Mouse (Mus musculus) induced T-regulatory cell, adult 2 months (primary cell): ENCODE results near the gene Ccdc162.

ENCODE experiments used
- DNase-seq: peaks from one replicate; pipeline ENCODE4 v3.0.0-alpha.2; 2012; ENCODE audit warnings: low read depth

Gene Ccdc162

DNA sequence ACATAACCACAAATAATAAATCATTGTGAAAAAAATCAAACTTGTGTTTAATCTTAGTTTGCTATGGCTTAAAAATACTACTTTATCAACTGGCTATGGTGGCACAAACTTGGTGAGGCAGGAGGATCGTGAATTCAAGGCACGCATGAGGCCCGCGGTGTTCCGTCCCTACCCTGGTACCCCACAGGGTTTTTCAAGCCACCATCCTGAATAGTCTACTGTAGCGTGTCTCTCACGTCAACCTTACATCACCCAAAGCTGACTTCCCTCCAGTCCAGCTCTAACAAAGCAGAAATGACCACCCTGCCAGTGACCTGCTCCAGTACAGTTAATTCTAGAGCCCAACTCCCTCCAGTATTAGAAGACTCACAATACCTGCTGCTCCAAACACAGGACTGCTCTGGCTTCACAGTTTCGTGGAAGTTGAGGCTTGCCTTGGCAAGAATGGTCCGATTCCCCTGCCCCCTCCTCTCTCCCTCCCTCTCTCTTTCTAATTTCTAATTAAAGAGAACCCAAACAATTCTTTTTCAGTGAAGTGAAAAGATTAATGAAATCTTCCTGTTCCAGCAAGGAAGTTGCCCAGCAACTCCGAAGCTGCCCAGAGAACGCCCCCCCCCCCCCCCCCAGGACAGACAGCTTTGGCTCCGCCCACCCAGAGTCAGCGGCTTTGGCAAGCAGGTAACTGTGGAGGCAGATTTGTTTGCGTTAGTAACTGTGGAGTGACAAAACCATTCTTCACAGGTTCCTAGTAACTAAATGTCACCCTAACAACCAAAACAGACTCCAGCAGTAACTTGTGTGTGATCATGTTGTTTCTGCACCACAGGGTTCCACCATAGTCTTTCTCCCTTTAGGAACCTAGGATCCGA is at the start of gene Ccdc162:
TSS of gene Ccdc162 (minus strand) at position 606 of the 869 bp plus-strand sequence.
- no peak for DNase-seq

DNA sequence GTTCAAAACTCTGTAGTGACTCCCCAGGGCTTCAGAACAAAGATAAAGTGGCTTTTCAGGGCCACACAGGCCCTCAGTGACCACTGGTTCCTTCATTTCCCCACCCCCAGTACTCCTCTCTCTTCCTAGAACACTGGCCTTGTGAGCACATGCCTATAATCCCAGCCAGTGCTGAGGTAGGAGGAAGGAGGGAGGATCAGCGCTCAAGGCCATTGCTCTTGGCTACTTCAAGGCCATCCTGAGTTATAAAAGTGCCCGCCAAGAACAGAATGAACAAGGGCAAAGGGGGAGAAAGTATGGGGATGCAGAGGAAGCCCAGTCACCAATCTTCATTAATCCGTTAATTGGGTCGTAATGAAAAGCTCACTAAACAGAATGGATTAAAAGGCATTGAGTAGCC is 49.2 kb upstream of the Ccdc162 start:
- DNase-seq: no peak

- no peak for DNase-seq
These were observed 47.4 kb upstream of the Ccdc162 start for GRCm38 (mm10) chr10:41763741-41764385.

DNA sequence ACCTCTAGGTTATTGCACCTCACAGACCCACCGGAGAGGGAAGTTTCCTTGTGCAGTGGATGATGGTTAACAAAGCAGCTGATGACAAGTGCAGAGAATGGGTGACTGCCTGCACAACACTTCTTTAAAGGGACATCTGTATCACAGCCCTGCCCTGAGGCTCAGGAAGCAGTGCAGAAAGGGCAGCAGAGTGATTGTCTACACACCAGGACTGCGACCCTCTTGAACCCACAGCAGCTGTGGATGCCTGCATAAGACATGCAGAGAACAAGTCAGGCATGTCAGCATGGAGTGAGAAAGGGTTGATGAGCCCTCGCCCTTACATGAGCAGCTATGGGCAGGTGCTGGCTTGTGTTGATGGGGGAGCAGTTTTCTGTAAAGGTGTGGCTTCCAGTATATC is 44.4 kb upstream of the Ccdc162 start:
- DNase-seq: no peak

DNA sequence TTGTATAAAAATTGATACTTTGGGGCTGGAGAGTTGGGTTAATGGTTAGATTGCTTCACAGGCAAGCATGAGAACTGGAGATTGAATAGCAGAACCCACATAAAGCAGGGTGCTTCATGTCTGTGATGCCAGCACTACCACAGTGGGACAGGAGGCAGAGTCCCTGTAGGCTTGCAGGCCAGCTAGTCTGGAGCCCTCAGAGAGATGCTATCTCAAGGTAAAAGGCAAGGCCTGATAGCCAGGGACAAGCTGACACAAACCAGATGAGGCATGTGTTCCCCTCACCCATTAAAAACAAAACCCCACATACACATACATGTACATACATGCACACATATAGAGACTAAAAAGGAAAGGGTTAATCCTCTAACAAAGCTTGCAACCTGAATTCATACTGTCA is 41.6 kb upstream of the Ccdc162 start:
- no peak for DNase-seq

DNA sequence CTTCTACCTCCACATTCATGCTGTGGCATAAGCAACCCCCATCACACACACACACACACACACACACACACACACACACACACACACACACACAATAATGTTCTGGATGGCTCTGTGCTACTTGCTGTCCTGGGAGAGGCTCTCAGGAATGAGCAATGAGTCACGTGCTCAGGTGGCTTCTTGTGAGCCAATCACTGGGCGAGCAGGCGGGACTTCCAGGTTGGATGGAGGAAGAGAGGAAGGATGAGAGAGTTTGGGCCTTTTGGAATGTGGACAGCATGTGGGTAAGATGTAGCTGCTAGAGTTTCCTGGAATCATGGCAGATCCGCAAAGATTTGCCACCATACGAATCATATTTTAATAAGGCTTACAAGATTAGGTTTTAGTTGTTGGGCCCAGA is 40.8 kb upstream of the Ccdc162 start:
- no peak for DNase-seq

DNA sequence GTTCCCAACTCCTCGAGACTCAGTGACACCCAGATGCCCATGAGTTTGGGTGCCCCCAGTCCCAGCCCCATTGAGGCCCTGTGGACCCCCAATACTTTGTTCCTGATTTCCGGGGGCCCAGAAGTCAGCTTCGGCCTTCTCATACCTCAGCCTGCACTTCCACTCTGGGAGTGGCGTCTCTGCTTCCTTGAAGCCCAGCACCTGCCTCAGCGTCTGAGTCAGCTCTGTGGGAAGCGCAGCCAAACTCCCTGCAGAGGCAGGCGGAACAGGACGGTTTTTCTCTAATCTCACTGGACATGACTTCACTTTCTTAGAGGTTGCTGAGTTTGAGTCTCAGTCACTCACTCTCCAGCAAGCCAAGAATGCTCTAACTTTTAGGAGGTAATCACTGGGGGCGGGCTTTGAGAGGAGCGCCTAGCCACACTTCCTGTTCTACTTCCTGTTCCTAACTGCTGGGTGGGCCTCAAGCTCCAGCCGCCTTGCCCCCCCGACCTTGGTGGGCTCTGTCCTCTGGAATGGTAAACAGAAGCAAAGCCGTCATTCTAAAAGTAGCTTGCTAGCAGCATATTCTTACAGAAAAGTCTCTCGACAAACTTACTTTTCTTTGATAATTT is 35.5 kb upstream of the Ccdc162 start:
- peak; percentile 32 for DNase-seq

DNA sequence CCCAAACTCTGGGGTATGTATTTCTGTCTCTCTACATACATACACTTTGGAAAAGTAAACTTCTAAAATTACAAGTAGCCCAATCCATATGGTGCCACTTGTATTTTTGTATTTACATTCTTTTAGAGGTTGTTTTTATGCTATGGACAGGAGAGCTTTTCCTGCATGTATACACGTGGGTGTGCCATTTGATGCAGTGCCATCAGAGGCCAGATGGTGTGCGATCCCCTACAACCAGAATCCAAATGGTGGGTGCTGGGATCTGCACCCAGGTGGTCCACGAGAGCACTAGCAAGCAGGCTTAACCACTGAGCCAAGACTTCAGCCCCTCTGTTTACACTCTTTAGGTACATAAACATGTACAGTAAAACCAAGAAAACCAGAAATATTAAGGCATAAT is 32.9 kb upstream of the Ccdc162 start:
- DNase-seq: no peak

DNA sequence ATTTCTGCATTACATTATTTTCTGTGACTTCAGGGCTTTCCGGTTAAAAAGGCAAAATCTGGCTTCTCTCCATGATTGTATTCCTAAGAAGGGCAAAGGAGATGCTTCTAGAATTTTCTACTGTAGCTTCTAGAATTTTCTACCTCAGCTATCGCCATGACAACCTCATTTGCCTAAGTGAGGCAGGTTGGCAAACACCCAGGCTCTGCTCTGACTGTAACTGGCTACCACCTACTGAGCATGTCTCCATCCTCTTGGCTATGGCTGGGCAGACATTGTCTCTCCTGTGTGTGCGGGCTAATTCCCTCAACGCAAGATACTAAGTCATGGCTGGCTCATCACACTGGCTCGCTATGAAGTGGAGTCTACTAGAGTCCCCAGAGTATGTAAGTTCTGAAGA is 30.1 kb upstream of the Ccdc162 start:
- no peak for DNase-seq

GRCm38 (mm10) chr10:41744006-41744405 is 27.6 kb upstream of the Ccdc162 start:
- DNase-seq: no peak

DNA sequence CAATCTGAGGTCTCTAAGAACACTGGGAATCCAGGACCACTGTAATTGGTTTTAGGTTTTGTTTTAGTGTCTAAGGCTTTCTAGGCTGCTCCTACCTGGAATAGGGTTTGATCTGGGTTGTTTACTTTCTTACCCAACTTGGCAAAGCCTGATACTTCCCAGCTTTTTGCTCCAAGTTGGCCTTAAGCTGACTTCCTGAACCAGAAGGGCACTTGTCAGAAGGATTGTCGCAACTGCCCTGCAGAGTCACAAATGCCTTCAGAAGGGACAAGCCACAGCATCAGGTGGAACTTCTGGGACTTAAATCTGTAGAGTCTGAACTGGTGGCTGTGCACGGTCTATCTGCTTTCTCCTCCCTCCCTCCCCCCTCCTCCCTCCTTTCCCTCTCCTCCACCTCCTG is 23.8 kb upstream of the Ccdc162 start:
- no peak for DNase-seq

DNA sequence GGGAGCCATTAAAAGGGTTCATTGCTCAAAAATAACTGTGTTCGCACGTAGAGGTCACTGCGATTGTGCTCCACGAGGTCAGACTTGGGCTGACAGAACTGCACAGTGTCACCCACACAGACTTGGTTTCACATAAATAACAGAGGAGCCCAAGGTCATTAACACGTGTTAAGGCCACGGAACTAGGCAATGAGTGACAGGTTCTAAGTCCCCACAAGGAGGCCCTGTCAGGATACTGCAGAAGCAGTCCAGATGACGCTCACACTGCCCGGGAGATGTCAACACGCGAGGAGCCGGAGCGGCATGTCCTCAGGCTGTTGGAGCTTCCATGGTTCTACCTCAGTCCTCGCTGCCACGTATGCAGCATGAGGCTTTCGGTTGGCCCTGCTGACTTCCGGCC is 20.8 kb upstream of the Ccdc162 start:
- DNase-seq: no peak

DNA sequence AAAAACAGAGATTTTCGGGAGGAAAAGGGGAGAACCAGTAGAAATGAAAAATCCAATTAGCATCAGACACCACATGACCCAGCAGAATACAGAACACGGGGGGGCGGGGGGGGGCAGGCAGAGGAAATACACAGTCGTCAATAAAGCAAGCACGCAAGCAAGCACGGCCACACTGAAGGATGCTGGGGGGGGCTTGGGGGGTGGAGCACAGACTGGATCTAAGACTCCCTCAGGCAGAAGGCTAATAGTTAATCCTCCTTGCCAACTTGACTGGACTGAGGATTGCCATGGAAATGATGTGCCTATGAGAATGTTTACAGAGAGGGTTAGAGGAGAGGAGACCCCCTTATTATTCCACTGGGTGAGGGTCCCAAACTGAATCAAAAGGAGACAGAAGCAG is 19.0 kb upstream of the Ccdc162 start:
- DNase-seq: no peak

- DNase-seq: no peak
These were observed 16.8 kb upstream of the Ccdc162 start for GRCm38 (mm10) chr10:41733214-41733613.

- DNase-seq: no peak
These were observed 15.5 kb upstream of the Ccdc162 start for GRCm38 (mm10) chr10:41731932-41732331.

DNA sequence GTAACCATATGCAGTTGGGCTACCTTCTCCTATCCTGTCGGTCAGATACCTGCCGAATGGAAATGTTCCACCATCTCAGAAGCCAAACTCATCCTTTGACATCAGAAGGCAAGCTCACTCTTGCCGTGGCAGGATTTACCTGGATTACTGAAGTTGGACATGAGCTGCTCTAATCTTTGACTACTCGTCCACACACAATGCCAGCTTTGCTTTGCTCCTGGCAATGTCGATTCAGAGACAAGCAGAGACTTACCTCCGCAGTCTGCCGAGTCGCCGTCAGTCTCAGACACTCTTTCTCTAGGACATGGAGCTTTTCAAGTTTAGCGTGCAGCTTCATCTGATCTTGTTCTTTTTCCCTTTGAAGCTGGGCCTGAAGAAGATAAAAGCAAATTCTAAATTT is 14.3 kb upstream of the Ccdc162 start:
- DNase-seq: no peak

- no peak for DNase-seq
These were observed 9.8 kb upstream of the Ccdc162 start for GRCm38 (mm10) chr10:41726215-41726614.

DNA sequence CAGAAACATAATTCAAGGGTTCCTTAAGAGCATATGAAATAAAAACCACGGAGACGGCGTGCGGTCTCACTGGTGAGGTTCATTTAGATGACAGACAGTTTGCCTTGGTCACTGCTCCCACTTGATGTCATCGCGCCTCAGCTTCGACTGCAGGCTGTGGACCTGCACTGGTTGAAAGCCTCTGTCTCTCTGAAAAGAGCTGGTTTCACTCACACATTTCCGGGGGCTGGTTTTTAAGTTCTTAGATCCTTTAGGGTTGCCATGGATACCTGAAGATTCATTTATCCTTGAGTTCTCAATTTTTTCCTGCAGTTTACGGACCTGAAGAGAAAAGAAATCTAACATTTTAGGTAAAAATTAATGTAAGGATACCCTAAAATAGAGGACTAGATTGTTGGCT is 3.2 kb upstream of the Ccdc162 start:
- DNase-seq: no peak

- no peak for DNase-seq
These were observed 877 bp downstream of the Ccdc162 start for GRCm38 (mm10) chr10:41715557-41715956.

DNA sequence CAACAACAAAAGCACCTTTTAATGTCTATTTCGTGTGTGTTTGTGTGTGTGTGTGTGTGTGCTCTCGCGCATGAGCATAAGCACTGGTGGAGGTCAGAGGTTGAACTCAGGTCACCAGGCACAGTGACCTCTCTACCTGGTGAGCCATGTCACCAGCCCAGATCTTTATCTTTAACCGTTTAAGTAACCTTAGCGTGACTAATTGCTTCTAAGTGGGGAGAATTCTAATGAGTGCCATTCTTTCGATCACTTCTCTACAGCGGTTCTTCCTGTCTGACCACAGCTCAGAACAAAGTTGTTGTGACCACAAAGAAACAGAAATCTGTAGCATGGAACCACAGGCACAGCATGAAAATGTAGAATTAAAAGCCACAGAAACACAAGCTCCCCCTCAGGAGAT is 5.0 kb downstream of the Ccdc162 start:
- peak; percentile 56 for DNase-seq

DNA sequence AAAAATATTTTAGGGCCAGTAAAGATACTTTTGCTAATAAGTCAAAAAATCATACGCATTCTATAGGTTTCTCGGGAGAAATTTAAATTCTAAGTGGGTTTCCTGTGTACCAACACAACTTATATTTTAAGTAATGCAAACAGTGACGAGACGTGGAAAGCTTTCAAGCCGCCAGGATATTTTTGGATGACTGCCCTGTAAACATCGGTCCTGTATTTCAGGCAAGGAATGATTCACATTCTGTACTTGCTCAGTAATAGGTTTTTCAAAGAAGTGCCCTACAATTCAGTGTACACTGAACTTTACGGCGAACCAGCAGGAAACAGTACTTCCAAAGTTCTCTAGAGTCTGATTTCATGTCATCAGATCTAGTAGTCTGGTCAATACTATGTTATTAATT is 5.7 kb downstream of the Ccdc162 start:
- no peak for DNase-seq

GRCm38 (mm10) chr10:41709341-41709740 is 7.1 kb downstream of the Ccdc162 start:
- peak; percentile 22 for DNase-seq

DNA sequence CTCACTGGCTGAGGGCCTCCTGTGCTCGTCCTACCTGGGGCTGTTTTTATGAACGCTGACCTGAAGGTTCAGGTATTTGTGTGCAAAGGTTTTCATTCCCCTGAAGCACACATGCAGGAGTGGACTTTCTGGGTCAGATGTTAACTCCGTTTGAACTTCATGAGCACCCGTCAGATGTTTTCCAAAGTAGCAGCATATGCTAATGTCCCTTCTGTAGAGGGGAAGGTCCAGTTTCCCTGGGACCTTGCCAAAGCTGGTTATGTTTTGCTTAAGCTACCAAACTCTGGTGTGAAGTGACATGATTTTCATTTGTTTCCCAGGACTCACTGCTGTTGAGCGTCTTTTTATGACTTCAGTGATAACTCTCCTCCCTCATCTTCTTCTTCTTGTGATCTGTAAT is 16.8 kb downstream of the Ccdc162 start:
- DNase-seq: no peak
